Mouse (Mus musculus) myocyte (in vitro differentiated cells): ENCODE results near the gene Myo7a.

Source experiments
- CEBPB ChIP-seq: IDR thresholded peaks from 2 replicates; pipeline ENCODE4 v1.6.1; 2011; ENCODE audit warnings: mild to moderate bottlenecking, moderate library complexity; ENCODE audit not compliant: poor library complexity, insufficient read depth, severe bottlenecking
- MAX ChIP-seq: IDR thresholded peaks from one replicate; pipeline ENCODE4 v1.6.1; 2011; ENCODE audit warnings: low read depth, mild to moderate bottlenecking, control low read depth
- MYOG ChIP-seq, 3 experiments: IDR thresholded peaks; one replicate each; pipeline ENCODE4 v1.6.1; 2011; ENCODE audit warnings: control low read depth in 2 of 3, low read depth in 2 of 3, mild to moderate bottlenecking in 2 of 3; ENCODE audit not compliant: insufficient read length in 2 of 3, control insufficient read depth in 1 of 3, insufficient read depth in 1 of 3
- POLR2A ChIP-seq: IDR thresholded peaks from one replicate; pipeline ENCODE4 v1.6.1; 2011; ENCODE audit warnings: low read depth, mild to moderate bottlenecking, control low read depth, moderate library complexity; ENCODE audit not compliant: insufficient read length
- POLR2AphosphoS2 ChIP-seq: IDR thresholded peaks from one replicate; pipeline ENCODE4 v1.6.1; 2011; ENCODE audit warnings: low read depth, control low read depth; ENCODE audit not compliant: insufficient read length
- REST ChIP-seq: IDR thresholded peaks from one replicate; pipeline ENCODE4 v1.6.1; 2011; ENCODE audit warnings: mild to moderate bottlenecking, control low read depth, moderate library complexity; ENCODE audit not compliant: insufficient read depth, insufficient read length
- SRF ChIP-seq: IDR thresholded peaks from one replicate; pipeline ENCODE4 v1.6.1; 2011; ENCODE audit warnings: low read depth; ENCODE audit not compliant: control insufficient read depth, insufficient read length
- TCF12 ChIP-seq: IDR thresholded peaks from one replicate; pipeline ENCODE4 v1.6.1; 2011; ENCODE audit warnings: mild to moderate bottlenecking, control low read depth; ENCODE audit not compliant: poor library complexity, insufficient read depth, severe bottlenecking

- no peak for TF ChIP-seq POLR2A
- no peak for TF ChIP-seq POLR2AphosphoS2
- TF ChIP-seq MAX, result no peak
- no peak for TF ChIP-seq SRF
- no peak for TF ChIP-seq MYOG (IDR thresholded peaks at IDR 0.05; ENCODE audit: control insufficient read depth in 1 of 3, insufficient read depth in 1 of 3, insufficient read length in 2 of 3, low read depth in 2 of 3)
- TF ChIP-seq TCF12, result no peak
- no peak for TF ChIP-seq CEBPB
- TF ChIP-seq REST, result no peak
Observed at GRCm38 (mm10) chr7:98108636-98109430, 10.5 kb downstream of the Myo7a start.
